Mouse (Mus musculus) kidney, adult 18-20 months (tissue): ENCODE results near the gene Gm2310.
"Not testable (repeated sequence)": the region's sequence is repeated elsewhere in the genome, so short reads cannot be mapped to it uniquely, and the experiment has no call there.

Source experiments
- DNase-seq: peaks from one replicate; pipeline ENCODE4 v3.0.0; 2021

Gene Gm2310

GRCm38 (mm10) chr15:8519853-8520252 is at the start of gene Gm2310:
Gm2310 (minus strand) TSS chr15:8519953.
- DNase-seq = not testable (repeated sequence)

- peak; percentile 90 for DNase-seq
These were observed 49.1 kb upstream of the Gm2310 start for GRCm38 (mm10) chr15:8568645-8569528.

DNA sequence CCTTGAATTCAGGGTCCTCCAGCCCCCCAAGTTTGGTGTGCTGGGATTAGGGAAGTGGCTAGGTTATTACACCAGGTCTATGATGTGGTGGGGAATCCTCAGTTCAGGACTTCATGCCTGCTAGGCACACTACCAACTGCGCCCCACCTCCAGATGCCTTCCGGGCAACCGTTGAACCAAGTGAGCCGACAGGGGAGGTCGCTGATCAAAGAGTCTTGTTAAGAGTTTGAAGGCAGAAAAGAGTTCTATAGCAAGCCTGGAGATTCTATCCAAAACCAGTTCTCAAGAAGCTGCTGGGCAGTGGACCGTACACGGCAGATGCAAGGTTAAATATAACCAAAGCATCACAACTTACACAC is 48.5 kb upstream of the Gm2310 start:
- no peak for DNase-seq

GRCm38 (mm10) chr15:8565416-8565815 is 45.7 kb upstream of the Gm2310 start:
- no peak for DNase-seq

DNA sequence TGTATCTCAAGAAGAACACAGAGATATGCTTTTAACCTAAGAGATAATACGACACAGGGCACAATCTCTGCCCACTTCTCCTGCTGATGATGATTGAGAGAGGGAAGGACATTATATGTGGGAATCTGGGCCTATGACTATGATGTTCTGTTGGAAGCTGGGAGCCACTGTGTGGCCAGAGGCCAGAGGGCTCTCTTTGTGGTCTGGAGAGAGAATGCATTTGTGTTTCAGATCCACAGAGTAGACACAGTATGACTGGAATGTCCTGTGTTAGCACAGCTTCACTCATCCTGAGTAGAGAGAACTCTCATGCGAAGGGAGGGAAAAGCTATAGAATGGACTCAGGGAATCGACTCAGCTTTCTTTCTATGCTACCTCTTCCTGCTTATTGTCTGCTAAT is 44.6 kb upstream of the Gm2310 start:
- no peak for DNase-seq

GRCm38 (mm10) chr15:8563423-8564194 is 43.9 kb upstream of the Gm2310 start:
- no peak for DNase-seq

DNA sequence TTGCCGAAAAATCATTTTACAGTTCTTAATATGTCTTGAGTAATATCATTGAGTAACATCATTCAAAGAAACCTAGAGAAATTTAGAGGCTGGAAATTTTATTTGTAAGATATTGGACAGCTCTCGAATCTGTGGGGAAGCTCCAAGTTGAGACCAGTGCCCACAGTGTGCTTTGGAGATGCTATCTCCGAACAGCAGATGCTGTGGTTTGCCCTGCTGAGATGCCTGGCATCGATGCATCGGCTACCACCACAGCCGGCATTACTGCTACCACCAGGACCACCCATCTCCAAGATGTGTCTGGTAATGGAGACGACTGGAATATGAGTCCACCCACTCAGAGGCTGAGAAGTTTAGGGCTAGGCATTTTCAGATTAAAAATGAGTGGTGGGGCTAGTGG is 43.0 kb upstream of the Gm2310 start:
- DNase-seq = no peak

- DNase-seq = no peak
These were observed 11.4 kb upstream of the Gm2310 start for GRCm38 (mm10) chr15:8531201-8531600.

DNA sequence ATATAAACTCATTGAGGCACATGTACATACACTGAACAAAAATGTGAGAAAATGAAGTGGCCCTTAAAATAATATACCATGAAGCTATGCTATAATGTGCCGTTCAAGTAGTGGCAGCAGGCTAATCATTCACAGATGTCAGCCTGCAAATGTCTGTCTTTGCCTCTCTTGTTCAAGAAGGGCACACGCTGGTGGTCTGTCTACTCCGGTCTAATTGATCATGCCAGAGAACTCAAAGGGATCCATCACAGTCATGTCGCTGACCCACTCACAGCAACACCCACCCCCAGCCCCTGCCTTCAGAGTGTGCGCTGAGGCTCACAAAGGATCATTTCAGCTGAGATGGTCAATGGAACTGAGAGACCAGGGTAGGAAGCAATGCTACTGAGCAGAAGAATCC is 6.8 kb downstream of the Gm2310 start:
- DNase-seq = no peak

- DNase-seq = no peak
These were observed 7.9 kb downstream of the Gm2310 start for GRCm38 (mm10) chr15:8511861-8512260.

DNA sequence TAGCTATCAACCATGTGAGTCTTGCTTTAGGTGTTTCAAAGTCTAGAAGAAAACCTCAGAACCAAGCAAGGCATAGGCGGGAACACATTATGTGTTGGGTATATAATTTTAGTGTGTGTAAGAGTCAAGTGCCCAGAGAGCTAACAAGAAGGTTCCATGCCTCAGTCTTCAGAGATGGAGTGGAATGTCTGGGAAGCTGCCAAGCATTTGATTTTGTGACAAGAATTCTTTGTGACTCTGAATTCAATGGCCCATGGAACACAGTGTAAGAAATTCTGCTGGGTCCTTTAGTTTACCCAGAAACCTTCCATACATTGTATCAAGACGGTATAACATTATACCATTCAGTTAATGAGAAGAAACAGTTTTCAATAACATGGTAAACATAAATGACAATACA is 17.3 kb downstream of the Gm2310 start:
- no peak for DNase-seq

DNA sequence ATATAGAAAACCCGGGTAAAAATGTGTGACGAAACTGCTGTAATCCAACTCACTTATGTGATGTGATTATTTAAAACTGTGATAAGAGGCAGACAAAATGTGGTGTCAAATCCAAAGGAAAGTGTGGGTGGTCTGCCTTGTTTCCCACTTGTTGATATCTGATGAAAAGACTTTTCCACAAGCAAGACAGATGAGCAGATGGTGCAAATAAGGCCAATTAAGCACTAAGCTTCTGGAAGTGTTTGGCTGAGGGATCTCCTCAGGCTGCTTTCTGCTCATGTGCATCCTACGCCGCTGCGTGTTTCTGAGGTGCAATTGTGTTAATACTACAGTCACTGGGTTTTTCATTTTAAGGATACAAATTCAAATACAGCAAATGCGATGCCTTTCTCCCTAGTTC is 34.5 kb downstream of the Gm2310 start:
- no peak for DNase-seq

GRCm38 (mm10) chr15:8469006-8469575 is 50.7 kb downstream of the Gm2310 start:
- no peak for DNase-seq
